Mouse (Mus musculus): ENCODE data around the gene Polr2m.

DNA sequence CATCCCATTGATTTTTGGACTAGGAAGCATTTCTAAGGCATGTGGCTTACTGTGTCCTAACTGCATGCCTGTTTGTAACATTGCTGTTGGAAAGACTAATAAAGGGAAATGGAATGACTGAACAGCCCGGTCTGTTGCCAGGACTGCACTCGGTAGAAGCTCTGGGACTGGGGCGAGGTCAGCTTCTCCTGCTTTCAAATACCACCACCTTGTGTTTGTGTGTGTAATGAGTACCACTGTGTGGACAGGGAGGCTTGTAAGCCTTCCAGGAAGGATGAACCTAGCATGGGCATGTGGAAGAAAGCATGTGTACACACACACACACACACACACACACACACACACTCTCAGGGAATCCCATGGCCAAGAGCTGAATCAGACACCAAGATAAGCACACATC is 34.1 kb upstream of the Polr2m start:
- no peak for TF ChIP-seq POLR2A (IDR thresholded peaks at IDR 0.05; ENCODE audit: insufficient read depth, low read depth, low read length)
- no peak for TF ChIP-seq EP300 (IDR thresholded peaks at IDR 0.05; ENCODE audit: insufficient read depth, low read depth, low read length)
